Mouse (Mus musculus): Measurements from ENCODE around the gene Slc27a5.

The Slc27a5 gene

DNA sequence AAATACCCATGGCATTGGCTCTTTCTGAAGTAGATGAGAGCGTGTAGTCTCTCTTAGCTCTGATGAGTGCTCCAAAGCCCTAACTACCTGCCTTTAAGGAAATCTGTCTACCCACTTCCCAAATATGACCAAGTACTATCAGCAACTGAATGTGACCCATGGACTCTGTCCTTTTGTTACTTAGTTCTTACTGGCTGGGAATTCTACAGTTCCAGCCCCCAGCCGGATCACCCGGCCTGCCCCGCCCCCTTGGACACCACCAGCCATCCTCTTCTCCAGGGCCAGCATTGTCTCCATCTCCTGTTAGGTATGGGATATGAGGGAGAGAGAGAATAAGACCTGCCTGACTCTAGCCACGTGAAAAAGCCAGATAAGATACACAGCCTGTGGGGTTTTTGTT lies at the start of gene Slc27a5:
TSS of gene Slc27a5 (minus strand) at position 140 of the 400 bp plus-strand sequence.
- DNase-seq (ENCODE audit: low spot score): no peak

DNA sequence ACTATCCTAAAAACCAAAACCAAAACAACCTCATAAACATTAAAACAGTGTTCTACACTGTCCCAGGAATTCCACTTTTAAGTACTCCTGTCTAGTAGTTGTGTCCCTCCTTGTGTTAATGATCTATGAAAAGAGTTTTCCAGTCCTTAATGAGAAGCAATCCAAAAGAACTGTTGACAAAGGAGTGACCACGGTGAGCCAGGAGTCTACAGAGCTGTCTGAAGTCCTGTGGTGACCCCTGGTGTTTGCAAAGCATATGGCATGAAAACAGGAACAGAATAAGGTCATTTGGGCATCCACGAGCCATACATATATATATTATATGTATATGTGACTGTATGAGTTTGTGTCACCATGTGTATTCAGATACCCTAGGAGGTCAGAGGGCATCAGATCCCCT lies 48.1 kb upstream of the Slc27a5 start:
- peak; percentile 76 for DNase-seq (ENCODE audit: low spot score)

DNA sequence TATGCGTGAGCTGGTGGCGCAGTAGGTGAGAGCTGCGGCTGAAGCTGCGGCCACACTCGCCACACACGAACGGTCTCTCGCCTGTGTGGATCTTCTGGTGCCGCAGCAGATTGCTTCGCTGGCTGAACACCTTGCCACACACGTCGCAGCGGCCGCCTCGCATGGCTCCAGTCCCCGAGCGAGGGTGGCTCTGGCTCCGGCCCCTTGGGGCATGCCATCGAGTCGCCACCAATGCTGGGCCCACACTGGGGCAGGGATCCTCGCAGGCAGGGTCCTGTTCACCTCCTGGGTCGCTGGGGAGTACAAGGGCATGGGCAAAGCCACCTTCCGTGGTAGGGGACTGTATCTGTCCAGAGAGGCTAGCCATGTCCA lies 46.2 kb upstream of the Slc27a5 start:
- DNase-seq (ENCODE audit: low spot score): no peak

DNA sequence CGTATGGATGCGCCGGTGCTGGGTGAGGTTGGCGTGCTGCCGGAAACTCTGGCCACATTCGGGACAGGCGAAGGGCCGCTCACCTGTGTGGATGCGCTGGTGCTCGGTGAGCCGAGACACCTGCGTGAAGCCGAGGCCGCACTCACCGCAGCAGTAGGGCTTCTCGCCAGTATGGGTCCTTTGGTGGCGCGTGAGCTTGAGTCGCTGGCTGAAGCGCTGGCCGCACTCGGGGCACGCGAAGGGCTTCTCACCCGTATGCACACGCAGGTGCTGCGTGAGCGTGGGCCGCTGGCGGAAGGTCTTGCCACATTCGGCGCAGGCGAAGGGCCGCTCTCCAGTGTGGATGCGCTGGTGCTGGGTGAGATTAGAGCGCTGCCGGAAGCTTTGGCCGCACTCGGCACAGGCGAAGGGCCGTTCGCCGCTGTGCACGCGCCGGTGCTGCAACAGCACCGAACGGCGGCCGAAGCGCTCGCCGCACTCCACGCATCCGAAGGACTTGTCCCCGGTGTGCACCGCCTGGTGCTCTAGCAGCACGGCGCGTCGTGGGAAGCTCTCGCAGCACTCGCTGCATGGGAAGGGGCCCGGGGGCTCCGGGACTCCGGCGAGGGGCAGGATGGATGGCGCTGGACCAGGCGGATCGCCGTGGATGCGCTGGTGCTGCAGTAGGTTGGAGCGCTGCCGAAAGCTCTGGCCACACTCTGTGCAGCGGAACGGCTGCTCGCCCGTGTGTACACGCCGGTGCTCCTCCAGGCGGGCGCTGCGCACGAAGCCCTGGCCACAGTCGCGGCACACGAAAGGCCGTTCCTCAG lies 45.7 kb upstream of the Slc27a5 start:
- DNase-seq (ENCODE audit: low spot score): no peak

DNA sequence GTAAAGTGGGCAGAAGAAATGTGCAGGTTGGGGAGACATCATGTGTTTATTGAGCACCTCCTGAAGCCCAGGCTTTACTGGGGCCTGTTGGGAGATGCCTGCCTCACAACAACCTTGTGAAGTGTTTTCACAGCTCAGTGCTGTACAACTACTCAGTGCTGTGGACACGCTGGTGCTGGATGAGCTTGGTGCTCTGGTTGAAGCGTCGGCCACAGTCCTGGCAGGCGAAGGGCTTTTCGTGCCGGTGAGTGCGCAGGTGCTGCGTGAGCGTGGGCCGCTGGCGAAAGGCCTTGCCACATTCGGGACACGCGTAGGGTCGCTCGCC lies 45.1 kb upstream of the Slc27a5 start:
- no peak for DNase-seq (ENCODE audit: low spot score)

DNA sequence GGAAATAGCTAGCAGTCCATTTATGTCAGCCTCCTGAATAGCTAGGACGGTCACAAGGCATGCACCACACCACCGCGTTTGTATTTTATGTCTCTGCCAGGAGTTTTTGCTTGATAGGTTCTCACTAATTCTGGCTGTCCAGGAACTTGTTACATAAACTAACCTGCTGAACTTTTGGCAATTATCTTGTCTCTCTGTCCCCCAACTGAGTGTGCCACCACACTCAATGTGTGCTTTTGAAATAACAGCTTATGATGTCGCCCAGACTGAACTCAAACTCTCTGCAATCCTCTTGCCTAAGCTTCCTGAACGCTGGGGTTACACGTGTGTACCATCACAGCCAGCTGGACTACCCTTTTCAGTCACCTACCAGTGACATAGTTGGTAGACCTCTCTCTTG lies 44.5 kb upstream of the Slc27a5 start:
- no peak for DNase-seq (ENCODE audit: low spot score)

DNA sequence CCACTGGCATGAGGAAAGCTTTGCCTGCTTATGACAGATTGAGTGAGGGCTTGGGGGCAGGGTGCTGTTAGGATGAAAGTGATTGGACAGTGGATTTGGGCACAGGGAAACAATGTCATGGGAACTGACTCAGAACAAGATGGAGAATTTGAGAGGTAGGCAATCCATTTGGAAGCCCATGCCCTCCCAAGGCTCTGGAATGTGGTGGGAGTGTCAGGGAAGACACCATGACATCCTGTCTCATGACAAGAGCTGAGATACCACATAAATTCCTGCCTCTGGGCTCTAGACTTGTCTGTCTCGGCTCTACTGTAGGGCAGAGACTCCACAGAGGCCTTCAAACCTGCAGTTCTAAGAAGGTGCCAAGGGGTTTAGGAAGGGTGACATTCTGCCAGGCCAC lies 43.3 kb upstream of the Slc27a5 start:
- no peak for DNase-seq (ENCODE audit: low spot score)

DNA sequence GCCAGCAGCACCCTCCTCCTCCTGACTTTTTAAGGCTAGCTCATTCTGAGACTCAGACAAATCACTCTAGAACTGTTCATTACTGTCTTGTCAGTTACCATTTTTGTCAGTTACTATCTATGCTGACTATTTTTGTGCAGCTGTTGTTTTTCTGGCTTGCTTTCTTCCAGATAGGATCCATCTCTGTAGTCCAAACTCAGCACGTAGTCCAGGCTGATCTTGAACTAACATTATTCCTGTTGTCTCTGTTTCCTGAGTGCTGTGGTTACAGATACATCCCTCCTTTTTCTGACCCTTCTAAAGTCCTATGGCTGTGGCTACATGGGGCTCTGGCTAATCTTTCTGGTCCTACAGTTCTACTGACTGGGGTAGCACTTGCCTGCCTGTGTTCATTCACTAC lies 41.2 kb upstream of the Slc27a5 start:
- DNase-seq (ENCODE audit: low spot score): no peak

DNA sequence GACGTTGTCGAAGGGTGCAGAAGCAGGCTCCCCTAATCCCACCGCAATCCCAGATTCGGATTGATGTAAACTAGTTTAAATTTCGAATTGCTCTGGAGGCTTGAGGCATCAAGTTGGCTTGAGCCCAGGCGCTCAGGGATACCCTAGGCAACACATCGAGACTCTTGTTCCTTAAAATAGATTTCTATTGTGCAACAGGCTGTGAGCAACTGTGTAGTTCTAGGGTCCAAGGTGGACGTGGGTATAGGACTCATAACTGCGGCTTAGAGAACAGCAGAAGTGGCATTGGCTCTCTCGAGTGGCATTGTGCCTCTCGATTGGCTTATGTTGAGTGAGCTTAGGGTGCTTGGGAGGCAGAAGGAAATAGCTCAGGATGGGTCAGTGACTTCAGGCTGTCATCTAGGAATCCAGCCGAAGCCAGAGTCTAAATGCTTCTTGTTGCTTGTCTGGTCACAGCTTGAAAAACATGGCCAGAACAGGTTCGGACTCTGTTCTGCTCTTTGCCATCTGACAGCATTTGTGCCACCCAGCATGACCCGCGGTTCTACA lies 40.7 kb upstream of the Slc27a5 start:
- peak; percentile 62 for DNase-seq (ENCODE audit: low spot score)

DNA sequence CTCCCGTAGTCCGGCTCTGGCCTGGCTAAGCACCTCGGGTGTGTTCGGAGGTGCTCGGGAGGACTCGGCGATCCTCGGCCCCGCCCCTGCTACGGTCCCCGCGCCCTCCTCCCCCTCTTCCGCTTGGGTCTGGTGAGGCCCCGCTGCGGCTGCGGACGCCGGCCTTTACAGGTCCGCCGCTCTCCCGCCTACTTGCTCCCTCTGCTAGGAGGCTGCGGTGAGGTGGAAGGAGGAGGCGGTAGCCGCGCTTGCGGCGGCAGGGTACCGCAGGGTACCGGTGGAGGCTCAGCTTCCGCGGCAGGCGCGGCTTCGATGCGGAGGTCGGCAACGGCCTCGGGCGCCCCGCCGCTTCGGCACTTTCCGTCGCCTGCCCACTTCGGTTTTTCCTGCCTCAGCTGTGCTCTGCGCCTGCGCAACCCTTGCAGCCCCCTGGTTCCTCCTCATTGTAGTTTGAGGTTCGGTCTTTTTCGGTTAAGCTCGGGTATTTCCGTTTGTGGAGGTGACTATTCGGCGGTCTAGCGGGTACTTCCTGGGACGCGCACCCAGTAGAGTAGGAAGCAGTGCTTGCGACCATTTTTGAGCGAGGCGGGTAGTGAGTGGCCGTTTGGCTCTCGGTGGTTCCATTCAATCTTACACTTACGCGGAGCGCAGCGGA lies 40.0 kb upstream of the Slc27a5 start, which contains the start of gene Ube2m:
TSS of gene Ube2m (minus strand) at position 375 of the 655 bp plus-strand sequence.
- peak; percentile 85 for DNase-seq (ENCODE audit: low spot score)

DNA sequence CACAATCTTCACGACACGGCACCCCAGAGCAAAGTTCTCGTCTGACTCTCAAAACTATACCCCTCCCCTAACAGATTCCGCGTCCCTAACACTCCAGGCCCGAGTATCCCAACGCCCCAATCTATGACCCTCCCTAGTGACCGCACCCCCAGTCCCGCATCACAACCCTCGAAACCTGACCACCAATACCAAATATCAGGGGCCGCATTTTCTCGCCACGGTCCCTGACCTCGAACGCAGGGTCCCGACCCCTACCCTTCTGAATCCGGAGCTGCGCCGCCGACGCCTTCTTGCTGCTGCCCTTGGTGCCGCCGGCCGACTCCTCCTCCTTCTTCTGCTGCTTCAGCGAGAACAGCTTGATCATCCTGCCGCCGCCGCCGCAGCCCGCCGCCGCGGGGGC lies 39.4 kb upstream of the Slc27a5 start:
- peak; percentile 41 for DNase-seq (ENCODE audit: low spot score)

DNA sequence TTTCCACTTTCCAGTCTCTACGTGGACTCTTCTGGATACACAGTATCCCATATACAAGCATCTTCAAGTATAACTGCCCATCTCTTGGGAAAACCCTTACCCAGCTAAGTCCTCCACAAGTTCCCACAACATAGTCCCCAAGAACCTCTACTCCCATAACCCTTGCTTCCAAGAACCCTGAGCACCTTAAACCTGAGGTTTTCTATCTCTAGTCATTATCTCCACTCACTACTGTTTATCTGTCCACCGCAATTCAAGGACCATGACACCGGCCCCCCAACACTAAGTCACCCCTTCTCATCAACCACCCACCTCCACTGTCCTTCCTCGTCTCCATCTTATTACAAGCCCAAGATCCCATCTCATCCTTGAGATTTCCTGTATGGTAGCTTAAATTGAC lies 38.8 kb upstream of the Slc27a5 start:
- no peak for DNase-seq (ENCODE audit: low spot score)

DNA sequence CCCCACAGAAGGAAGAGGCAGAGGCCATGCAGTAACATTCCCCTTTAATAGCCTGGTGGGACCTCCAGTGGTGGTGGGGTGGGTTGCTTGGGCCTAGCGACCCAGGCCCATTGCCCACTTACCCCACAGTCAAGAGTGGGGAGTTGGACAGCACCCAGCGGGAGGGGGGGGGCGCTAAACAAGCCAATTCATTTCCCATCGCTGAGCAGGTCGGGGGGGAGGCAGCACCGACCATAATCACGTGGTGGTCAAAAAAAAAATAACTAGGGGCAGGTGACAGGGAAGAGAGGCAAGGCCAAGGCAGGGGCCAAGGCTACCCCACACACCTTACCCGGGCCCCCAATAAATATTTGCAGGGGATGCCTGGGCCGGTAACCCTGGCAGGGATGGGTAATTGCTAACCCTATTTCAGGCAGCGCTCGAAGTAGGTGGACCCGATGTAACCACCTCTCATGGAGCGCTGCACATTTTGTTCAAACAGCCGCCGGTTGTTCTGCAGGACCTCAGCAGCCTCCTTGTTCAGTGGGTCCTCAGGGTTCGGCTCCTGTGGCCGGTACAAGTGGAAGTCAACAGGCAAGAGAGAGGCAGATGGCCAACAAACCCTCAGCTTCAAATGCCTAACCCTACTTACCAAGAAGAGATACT lies 37.3 kb upstream of the Slc27a5 start:
- DNase-seq (ENCODE audit: low spot score): no peak

DNA sequence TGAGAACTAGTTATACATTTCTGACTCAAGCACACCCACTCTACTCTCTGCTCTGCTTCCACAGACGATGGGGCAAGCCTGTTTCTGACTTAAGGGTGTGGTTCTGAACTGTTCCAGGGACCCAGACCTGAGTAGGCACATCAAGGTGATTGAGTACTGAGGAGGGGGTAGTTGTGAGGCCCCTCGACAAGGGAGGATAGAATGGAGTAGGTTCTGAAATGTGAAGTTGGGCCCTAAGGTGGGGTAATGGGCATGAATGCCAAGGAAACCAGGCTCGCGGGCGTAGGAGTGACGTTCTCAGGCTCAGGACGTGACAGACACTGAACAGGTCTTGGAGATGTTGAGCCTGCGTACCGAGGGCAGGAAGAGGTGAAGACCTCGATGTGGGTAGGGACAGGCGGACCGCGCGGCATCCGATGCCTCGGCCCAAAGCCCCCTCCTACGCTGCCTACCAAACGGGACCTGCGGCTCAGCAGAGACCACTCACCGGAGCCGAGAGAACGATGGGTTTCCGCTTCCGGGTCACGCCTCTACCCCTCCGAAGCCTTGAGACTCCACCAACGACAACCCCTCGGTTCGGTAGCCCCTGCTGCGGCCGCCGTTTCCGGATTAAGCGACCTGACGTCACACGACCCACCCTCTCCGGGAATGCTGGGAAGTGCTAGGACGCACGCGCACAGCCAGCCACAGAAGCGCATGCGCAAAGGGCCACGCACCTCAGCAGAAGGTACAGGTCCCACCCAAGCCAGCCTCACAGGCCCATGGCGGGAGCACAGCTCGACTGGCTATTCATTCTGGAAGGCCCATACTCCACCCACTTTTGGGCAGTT lies 36.4 kb upstream of the Slc27a5 start, which contains the start of gene Chmp2a:
TSS of gene Chmp2a (minus strand) at position 660 of the 830 bp plus-strand sequence.
- peak; percentile 91 for DNase-seq (ENCODE audit: low spot score)

DNA sequence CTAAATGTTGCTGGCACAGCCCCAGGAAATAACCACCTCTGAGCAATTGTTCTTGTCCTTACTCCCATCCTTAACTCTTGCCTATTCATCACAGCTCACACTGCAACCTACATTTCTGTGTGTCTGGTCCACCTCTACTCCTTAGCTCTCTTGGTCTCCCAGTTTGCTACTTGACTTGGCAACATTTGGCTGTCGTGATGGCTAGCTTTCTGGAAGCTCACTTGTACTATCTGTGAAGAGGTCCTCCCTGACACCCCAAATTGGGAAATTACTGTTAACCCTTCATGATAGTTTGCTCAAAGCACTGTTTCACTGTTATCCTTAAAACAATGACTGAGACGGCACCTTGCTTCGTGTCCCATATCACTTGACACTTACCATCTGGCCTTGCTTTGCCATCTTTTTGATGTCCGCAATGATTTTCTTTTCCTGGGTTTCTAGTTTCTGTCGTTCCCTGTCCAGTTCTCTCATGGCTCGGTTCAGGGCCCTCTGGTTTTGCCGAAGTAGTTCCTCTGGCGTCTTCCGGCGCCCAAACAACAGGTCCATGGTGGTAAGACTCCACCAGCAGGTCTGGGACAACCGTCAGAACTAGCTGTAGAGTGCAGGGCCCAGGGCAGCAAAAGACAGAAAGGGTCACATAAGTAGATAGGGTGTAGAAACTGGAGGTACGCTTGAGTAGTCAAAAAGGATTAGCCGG lies 35.6 kb upstream of the Slc27a5 start:
- no peak for DNase-seq (ENCODE audit: low spot score)

DNA sequence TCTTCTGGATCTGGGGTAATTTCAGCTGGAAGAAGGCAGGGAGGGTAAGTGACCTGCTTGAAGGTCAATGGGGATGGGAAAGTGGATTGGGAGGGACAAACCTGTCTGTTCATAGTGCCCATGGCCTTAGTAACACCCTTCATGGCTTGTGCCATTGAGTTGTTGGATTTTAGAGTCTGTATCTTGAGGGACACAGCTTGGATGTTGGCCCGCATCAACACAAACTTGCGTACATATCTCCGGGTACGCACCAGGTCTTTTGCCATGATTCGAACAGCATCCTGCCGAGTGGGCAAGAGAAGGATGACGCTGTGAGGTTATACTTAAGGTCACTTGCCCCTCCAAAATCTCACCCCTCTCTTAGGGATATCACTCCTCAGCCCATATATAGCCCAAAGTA lies 34.5 kb upstream of the Slc27a5 start:
- DNase-seq (ENCODE audit: low spot score): no peak

DNA sequence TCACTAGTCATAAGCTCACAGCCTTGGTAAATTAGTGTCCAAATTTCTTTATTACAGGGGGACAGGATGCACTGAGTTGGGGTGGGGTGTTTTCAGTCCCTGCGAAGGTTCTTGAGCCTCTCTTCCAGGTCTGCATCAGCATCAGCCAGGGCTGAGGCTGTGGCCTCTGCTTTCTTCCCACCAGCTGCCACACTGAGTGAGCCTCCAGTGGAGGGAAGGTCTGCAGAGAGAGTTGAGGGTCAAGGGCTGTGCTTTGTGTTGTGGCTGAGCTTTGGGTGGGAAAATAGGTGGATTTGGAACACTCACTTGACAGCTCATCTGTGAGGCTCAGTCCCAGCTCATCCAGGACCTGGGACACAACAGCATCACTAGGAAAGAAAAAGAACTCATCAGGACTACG lies 34.0 kb upstream of the Slc27a5 start:
- DNase-seq (ENCODE audit: low spot score): no peak

DNA sequence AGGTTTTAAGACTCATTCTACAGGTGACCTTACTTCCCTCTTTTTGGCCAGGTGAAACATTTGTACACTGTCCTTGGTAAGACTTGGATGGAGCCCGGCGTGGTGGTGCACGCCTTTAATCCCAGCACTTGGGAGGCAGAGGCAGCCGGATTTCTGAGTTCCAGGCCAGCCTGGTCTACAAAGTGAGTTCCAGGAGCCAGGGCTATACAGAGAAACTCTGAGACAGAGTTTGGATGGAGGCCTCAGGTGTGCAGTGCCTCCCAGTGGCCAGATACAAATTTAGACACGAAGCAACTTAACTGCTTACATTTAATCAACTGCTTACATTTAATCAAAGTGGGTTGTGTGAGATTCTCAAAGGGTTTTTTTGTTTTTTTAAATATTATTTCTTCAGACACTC lies 33.1 kb upstream of the Slc27a5 start:
- no peak for DNase-seq (ENCODE audit: low spot score)

DNA sequence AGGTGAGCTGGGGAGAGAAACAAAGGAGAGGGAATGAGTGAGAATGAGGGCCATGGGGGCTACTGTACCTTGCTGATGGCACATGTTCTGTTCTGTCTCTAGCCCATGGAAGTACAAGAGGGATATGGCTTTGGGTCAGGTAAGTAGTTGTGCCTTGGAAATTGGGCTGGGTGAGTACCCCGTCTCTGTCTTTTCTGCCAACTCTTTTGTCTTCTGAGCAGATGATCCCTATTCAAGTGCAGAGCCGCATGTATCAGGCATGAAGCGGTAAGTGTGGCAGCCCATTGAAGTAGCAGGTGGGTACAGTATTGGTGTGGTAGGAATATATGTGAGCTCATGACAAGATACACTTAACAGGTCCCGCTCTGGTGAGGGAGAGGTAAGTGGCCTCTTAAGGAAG lies 31.0 kb upstream of the Slc27a5 start:
- no peak for DNase-seq (ENCODE audit: low spot score)

DNA sequence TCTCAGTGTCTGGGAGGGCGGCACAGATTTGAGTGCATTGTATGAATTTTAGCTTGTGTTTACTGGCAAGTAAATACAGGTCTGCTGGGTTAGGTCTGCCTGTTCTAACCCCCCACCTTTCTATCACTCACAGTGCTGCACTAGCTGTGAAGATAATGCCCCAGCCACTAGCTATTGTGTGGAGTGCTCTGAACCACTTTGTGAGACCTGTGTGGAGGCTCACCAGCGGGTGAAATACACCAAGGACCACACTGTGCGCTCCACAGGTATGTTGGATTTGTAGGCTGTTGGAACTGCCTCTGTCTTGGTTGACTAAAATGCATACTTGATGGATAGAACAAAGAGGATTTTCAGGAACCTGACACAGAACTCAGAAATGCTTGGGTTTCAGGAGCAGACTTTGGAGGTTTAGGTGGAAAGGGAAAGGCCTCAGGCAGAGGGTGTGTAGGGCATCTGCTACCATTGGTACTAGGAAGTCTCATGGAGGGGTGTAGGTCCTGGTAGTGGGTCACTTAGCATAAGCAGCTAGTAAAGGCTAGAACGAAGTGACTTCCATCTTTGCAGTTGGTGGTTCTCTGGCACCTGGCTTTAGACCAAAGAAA lies 27.6 kb upstream of the Slc27a5 start:
- DNase-seq (ENCODE audit: low spot score): no peak

DNA sequence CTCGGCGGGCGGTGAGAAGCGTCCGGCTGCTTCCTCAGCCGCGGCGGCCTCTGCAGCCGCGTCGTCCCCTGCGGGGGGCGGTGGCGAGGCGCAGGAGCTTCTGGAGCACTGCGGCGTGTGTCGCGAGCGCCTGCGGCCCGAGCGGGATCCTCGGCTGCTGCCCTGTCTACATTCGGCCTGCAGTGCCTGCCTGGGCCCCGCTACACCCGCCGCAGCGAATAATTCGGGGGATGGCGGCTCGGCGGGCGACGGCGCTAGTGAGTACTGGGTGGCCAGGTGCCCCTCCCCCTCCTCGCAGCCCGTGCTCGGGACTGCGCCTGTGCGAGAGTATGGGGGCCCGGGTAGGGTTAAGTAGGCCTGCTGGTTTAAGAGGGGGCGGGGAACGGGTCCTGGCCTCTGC lies 26.8 kb upstream of the Slc27a5 start:
- peak; percentile 64 for DNase-seq (ENCODE audit: low spot score)
